ENCODE assay signal across 16 mouse cellular contexts in genomic region chr6:30106091-30106490, GRCm38 (mm10).
"Had no signal": no experiment of that assay in that cellular context is flagged by ENCODE, and none has a peak within 500 bp of the region (broad histone marks: within the 10 kb centered on the region; RNA-seq: fewer than 3 reads in every experiment).

No protein-coding gene starts in this region.

- DNase-seq: lung, adult 2 months; lung, postnatal 14 days; lung, postnatal 36 days; right cerebral cortex, postnatal 14 days; thymus, adult 2 months; thymus, postnatal 25 days; thymus, postnatal 4 days had no signal

- H3K9me3 ChIP-seq: lung, embryonic 15.5 days; megakaryocyte, embryonic 14.5 days; midbrain, embryonic 13.5 days; midbrain, embryonic 15.5 days; neural tube, embryonic 12.5 days; stomach, embryonic 15.5 days had no signal

- H3K4me3 ChIP-seq: lung, embryonic 15.5 days; megakaryocyte, embryonic 14.5 days; midbrain, embryonic 13.5 days; midbrain, embryonic 15.5 days; neural tube, embryonic 12.5 days; stomach, embryonic 15.5 days had no signal

- H3K27ac ChIP-seq: lung, embryonic 15.5 days; macrophage; midbrain, embryonic 13.5 days; midbrain, embryonic 15.5 days; neural tube, embryonic 12.5 days; stomach, embryonic 15.5 days; stomach, postnatal 0 days had no signal

- H3K27me3 ChIP-seq: lung, embryonic 15.5 days; megakaryocyte, embryonic 14.5 days; midbrain, embryonic 13.5 days; midbrain, embryonic 15.5 days; neural tube, embryonic 12.5 days; stomach, embryonic 15.5 days had no signal

- ATAC-seq: lung, postnatal 0 days; midbrain, embryonic 13.5 days; midbrain, embryonic 15.5 days had no signal

- H3K4me1 ChIP-seq: lung, embryonic 15.5 days; midbrain, embryonic 13.5 days; midbrain, embryonic 15.5 days; neural tube, embryonic 12.5 days; stomach, embryonic 15.5 days had no signal
